Mouse (Mus musculus) neural tube, embryonic 13.5 days (tissue): ENCODE results near the gene Actl7a. TPM values are rescaled to one million over a fixed set of nuclear protein-coding genes. Genes with fewer than 3 reads are reported as not detected.

Source experiments
- ATAC-seq: fragments of 200-750 bp; cut with Nextera tagmentation; 2 replicates; pipeline ENCODE4 v1.8.0; 2017; ENCODE audit warnings: low read depth, mild to moderate bottlenecking, moderate TSS enrichment, moderate library complexity
- H3K27ac ChIP-seq: fragments of 300-500 bp; sonication (generic); replicated peaks from 2 replicates; pipeline ENCODE4 v1.5.1; 2015; ENCODE audit warnings: moderate library complexity, mild to moderate bottlenecking, inconsistent platforms
- H3K27me3 ChIP-seq: fragments of 300-500 bp; sonication (generic); 2 replicates; pipeline ENCODE4 v1.6.1; 2015; ENCODE audit warnings: mild to moderate bottlenecking, inconsistent platforms
- H3K36me3 ChIP-seq: fragments of 300-500 bp; sonication (generic); 2 replicates; pipeline ENCODE4 v1.6.1; 2015; ENCODE audit warnings: mild to moderate bottlenecking, inconsistent platforms
- H3K4me1 ChIP-seq: fragments of 300-500 bp; sonication (generic); replicated peaks from 2 replicates; pipeline ENCODE4 v1.6.1; 2015; ENCODE audit warnings: inconsistent platforms
- H3K4me2 ChIP-seq: fragments of 300-500 bp; sonication (generic); 2 replicates; pipeline ENCODE4 v1.6.1; 2015; ENCODE audit warnings: inconsistent platforms, mild to moderate bottlenecking, moderate library complexity
- H3K4me3 ChIP-seq: fragments of 300-500 bp; sonication (generic); 2 replicates; pipeline ENCODE4 v1.5.1; 2015; ENCODE audit warnings: mild to moderate bottlenecking, inconsistent platforms
- H3K9ac ChIP-seq: fragments of 300-500 bp; sonication (generic); 2 replicates; pipeline ENCODE4 v1.6.1; 2015; ENCODE audit warnings: moderate library complexity, mild to moderate bottlenecking, inconsistent platforms
- H3K9me3 ChIP-seq: fragments of 300-500 bp; sonication (generic); 2 replicates; pipeline ENCODE4 v1.6.1; 2016; ENCODE audit warnings: inconsistent platforms
- WGBS: fragments of 180-500 bp; shearing (Covaris S2); methylation state at CpG from one replicate; pipeline ENCODE4 v1.1.7; 2015; 5-methylcytosine and 5-hydroxymethylcytosine counted together
- polyA plus RNA-seq: library from polyadenylated mRNA; unstranded; fragments of >200 nt; fragmentation: Nextera tagmentation; extraction: Ambion mirVana; gene quantifications from 2 replicates; pipeline ENCODE4 v1.2.1, GENCODE M21; 2015

Gene Actl7a
- polyA plus RNA-seq, 1 experiment from 2014 or later = not detected

DNA sequence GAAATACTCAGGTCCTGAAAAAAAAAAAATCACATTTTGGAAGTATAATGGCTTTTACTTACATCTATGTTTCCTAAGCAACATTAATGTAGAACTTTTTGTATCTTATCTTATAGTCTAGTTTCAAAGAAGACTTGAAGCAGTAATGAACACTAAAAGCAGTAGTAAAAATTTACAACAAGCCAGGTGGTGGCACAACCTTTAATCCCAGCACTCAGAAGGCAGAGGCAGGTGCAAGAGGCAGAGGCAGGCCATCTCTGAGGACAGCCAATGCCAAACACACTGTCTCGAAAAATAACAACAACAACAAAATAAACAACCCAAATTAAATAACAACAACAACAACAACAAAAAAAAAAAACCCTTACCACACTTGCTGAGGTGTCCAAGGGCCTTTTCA is 27.9 kb downstream of the Actl7a start:
- Histone ChIP-seq H3K9me3 (no peaks in the 10 kb centered on the region), H3K36me3 (peaks cover 94% of the 10 kb centered on the region), H3K4me3 (no peak overlapping the region), H3K27me3 (no peaks in the 10 kb centered on the region), H3K4me1 (no peaks in the 10 kb centered on the region), H3K9ac (no peak overlapping the region), H3K4me2 (no peak overlapping the region), H3K27ac (no peak overlapping the region)
- ATAC-seq = no peak
- WGBS = 73% methylated on average over 1 of the region's 1 CpGs

DNA sequence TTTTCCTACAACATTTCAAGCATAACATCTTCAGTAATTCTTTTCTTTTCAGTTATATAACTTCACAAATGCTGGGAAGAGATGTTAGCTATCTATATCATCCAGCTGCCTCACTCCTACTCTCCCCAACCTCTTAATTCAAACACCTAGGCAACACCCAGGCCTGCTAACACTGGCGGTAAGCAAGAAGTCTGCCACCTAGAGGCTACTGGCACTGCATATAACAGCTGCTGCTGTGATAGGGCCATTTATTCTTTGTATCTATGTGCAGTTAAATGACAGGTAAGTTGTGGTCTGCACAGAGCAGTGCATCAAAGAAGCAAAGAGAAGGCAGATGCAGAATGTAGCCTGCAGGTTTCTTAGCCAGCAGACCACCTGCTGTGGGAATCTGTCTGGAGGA is 48.2 kb downstream of the Actl7a start:
- ATAC-seq = no peak
- no peaks in the 10 kb centered on the region for H3K9me3 ChIP-seq
- H3K9ac ChIP-seq = no peak overlapping the region
- H3K27me3 ChIP-seq = no peaks in the 10 kb centered on the region
- H3K36me3 ChIP-seq = peaks cover 93% of the 10 kb centered on the region
- 57% methylated on average over 1 of the region's 1 CpGs for WGBS
- H3K4me3 ChIP-seq = no peak overlapping the region
- H3K27ac ChIP-seq = no peak overlapping the region
- no peak overlapping the region for H3K4me2 ChIP-seq
- no peaks in the 10 kb centered on the region for H3K4me1 ChIP-seq

Other genes with a start within 250 kb of the Actl7a start
- not detected in 2 replicates for gene Gm26657, start 3.3 kb upstream of the Actl7a start, polyA plus RNA-seq
- not detected in 2 replicates for gene Actl7b, start 2.0 kb upstream of the Actl7a start, polyA plus RNA-seq
- gene Elp1, start 58.9 kb downstream of the Actl7a start, polyA plus RNA-seq = 54.1 and 55.8 TPM in 2 replicates
- gene Fam206a, start 58.9 kb downstream of the Actl7a start, polyA plus RNA-seq = 14.7 and 18.8 TPM in 2 replicates
- 25.1 and 25.5 TPM in 2 replicates for gene Ctnnal1, start 121.8 kb downstream of the Actl7a start, polyA plus RNA-seq
- 6.4 and 7.3 TPM in 2 replicates for gene Tmem245, start 204.0 kb downstream of the Actl7a start, polyA plus RNA-seq
- gene Frrs1l, start 247.0 kb downstream of the Actl7a start, polyA plus RNA-seq = 13.8 and 15.1 TPM in 2 replicates